Mouse (Mus musculus): Measurements from ENCODE around the gene Hsdl2.

Hsdl2 gene

DNA sequence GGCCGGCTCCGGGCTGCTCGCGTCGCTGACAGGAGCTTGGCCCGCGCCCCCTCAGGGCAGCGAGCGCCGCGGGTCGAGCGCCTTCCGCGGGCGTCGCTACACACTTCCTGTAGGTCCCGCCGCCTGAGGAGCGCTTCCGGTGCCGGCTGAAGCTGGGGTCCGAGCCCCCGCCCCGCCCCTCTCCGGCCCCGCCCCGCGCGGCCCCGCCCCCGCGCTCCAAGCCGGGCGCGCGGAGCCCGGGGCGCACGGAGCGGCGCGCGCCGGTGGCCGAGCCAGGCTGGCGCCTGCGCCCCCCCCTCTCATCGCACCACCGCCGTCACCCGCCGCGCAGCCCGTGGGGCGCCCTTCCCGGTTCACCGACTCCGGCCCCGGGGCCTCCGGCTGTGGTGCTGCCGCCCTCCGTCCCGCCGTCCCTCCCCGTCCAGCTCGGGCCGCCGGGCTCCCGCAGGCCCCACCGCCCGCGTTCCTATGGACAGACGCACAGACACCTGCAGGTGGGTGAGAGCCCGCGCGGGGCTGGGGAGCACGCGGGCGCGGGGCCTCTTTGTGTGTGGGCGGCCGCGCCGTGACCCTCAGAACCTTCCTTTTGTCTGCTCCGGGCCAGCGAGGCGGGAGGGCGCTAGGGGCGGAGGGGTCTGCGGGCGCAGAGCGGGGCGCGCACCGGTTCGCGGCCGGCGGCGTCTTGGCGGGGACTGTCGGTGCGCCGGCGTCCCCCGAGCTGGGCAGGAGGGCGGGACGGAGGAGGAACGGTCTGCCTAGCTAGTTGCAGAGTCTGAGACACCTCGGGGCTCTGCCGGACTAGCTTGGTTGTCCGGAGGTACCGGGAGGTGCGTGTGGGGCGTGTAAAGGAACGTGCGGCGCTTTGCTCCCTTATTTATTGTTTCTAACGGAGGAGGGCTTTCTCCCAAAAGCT, 44.9 kb downstream of the Hsdl2 start, which contains the start of gene E130308A19Rik:
Gene E130308A19Rik, plus strand, starts transcription at position 214 of the 913 bp plus-strand sequence.
- peak; percentile 49 to 64 for DNase-seq (ENCODE audit: low spot score in 2 of 2)

GRCm38 (mm10) chr4:59628255-59628654, 46.9 kb downstream of the Hsdl2 start:
- DNase-seq (ENCODE audit: low spot score in 2 of 2): no peak

- no peak for DNase-seq (ENCODE audit: low spot score in 2 of 2)
Observed at GRCm38 (mm10) chr4:59629076-59629874, 47.9 kb downstream of the Hsdl2 start.

GRCm38 (mm10) chr4:59630122-59630521, 48.8 kb downstream of the Hsdl2 start:
- no peak for DNase-seq (ENCODE audit: low spot score in 2 of 2)

- DNase-seq (ENCODE audit: low spot score in 2 of 2): no peak
Observed at GRCm38 (mm10) chr4:59634532-59634931, 53.2 kb downstream of the Hsdl2 start.

DNA sequence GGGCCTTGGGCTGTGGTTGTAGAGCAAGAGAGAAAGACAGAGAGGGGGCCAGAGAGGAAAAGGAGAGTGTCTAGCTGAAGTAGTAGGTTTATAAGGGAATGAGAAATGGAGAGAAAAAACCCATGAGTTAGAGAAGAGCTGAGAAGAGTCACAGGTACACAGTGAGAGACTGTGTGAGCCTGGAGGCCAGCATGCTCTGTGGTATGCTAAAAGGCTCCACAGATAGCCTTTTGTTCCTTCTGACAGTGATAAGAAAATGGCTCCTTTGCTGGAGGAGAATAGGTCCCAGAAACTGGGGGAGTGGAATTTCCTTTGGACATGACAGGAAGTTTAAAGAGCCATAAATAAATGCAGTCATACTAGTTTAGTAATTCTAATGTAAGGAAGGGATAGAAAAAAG, 57.8 kb downstream of the Hsdl2 start:
- no peak for DNase-seq (ENCODE audit: low spot score in 2 of 2)

DNA sequence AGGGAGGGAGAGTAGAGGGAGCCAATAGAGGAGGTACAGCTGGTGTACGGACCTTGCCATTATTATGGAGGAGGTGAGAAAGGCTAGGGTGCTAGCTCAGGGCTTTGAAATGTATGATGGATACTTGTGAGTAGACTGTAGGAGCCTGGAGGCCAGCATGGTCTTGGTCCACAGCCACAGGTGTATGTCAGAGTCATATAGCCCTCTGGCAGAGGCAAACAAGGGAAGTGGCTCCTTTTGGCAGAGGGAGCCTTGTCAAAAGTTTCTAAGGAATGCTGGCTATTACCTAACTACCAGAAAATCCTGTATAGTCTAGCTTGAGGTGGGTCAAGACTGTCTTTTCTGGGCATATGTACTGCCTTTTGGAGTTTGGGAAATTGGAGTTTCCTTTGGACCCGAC, 59.4 kb downstream of the Hsdl2 start:
- DNase-seq (ENCODE audit: low spot score in 2 of 2): no peak

GRCm38 (mm10) chr4:59642039-59642438, 60.7 kb downstream of the Hsdl2 start:
- no peak for DNase-seq (ENCODE audit: low spot score in 2 of 2)

DNA sequence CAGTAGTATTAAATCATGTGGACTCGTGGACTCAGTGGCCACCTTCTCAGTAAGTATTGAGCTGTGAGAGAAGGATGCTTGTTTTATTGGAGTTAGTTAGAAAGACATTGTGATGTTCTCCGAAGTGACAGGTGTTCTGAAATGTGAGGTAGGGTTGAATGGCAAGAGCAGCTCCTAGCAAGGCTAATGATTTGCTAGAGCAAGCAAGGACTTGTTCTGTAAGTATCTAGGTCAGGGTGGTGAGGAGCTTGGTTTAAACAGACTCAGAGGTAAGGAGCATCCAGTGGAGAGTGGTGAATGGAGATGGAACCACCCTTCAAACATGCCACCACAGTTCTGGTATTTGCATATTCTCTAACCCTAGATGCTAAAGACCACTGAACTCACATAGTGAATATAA, 61.3 kb downstream of the Hsdl2 start:
- no peak for DNase-seq (ENCODE audit: low spot score in 2 of 2)

GRCm38 (mm10) chr4:59644431-59644830, 63.1 kb downstream of the Hsdl2 start:
- no peak for DNase-seq (ENCODE audit: low spot score in 2 of 2)

DNA sequence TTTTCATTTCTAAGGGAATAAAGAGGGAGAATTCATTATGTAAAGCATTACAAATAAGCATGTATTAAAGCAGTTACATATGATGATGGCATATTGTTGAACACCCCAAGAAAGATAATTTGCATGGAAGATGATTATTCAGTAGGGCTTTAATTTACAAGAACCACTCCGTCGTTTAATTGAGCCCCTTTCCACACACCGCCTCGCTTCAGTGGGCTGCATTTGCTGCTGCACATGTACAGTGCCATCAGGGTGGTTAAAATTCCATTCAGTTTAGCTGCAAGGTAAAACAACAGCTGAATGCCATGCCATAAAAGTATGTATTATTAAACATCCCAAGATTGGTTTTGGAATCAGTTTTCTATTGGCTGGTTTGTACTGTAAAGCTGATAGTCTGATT, 63.6 kb downstream of the Hsdl2 start:
- DNase-seq (ENCODE audit: low spot score in 2 of 2): no peak

DNA sequence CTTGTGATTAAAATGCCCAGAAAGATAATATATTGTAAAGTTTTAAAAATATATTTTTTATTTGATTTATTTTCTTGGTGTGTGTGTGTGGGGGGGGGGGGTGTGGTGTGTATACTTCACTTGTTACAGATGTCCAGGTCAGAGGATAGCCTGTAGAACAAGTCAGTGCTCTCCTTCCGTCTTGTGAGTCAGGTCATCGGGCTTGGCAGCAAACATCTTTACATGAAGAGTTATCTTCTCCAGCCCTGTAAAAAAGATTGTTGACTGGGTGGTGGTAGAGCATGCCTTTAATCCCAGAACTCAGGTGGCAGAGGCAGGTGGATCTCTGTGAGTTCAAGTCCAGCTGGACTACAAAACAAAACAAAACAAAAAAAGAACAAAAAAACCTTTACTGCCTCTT, 64.2 kb downstream of the Hsdl2 start:
- DNase-seq (ENCODE audit: low spot score in 2 of 2): no peak

DNA sequence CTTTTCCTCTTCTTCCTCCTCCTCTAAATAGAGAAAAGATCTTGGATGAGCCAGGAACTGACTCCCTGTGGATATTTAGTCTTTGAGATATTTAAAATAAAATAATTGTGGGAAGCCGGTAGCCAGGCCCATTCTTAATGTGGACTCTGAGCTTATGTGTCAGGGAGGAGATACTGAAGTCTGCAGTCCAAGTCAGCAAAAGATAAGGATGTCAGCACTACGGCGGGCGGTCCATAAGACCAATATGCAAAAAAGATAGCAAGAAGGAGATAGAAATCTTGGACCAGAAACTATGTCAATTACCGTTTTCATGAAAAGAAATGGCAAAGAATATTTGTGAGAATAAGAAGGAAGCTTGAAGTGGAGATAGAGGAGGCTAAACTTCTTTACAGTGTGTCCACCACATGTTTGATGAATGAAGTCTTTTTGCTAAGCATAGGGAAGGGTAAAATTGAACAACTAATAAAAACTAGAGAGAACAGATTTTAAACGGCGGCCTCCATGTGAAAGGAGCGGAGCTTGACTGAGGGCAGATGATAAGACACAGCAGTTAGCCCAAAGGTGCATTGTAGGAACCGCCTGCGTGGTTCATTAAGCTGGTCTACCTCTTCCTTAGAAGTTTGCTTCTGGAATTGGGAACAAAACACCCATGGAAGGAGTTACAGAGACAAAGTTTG, 64.8 kb downstream of the Hsdl2 start:
- DNase-seq (ENCODE audit: low spot score in 2 of 2): no peak

DNA sequence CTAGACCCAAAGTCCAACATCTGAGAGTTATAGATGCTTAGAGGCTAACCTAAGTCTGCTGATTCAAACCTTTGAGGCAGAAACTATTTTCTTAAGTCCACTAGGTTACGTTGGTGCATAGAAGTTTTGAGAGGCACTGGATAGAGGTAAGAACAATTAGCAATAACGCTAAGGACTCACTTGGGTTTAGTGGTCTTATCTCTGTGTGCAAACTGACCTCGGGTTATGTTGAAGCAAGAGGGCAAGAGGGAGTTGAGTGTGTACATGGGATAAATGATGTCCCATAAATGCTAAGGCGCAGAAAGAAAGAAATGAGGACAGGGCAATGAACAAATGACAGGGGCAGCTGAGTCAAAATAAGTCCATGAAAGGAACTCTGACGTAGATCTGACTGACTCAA, 67.8 kb downstream of the Hsdl2 start:
- DNase-seq (ENCODE audit: low spot score in 2 of 2): no peak

DNA sequence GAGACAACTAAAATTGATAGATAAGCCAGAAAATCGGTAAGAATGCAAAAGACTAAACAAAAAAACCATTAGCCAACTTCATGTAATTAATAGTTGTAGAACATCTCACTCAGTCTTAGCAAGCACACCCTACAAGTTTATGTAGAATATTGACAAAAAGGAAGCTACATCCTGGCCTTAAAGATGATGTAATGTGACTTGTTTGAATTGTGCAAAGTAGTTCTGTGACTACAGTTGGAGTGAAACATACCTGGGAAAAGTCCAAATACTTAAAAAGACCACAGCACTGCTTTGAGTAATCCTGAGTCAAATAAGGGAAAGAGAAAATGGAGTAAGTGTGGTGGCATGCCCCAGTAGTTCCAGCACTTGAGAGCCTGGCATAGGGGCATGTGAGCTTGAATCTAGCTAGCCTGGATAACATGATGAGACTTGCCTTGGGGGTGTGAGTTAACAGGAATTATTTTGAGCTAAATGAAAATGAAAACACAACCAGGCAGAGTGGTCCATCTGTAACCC, 70.9 kb downstream of the Hsdl2 start:
- no peak for DNase-seq (ENCODE audit: low spot score in 2 of 2)

GRCm38 (mm10) chr4:59656061-59656642, 74.8 kb downstream of the Hsdl2 start:
- no peak for DNase-seq (ENCODE audit: low spot score in 2 of 2)

DNA sequence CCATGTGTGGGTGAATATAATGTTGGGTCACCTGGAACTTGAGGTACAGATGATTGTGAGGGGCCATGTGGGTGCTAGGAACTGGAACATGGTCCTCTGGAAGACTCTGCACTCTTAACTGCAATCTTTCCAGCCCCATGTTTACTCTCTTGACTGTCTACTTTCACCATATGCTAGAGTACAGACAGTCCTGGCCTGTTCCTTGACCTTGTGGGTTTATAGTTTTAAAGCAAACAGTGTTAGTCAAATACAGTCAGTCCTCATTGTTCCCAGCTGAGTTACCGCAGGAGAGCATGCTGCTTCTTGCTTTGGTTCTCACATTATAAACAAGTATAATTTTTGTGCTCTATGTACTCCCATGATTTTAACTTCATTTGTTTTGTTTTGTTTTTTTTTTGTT, 80.8 kb downstream of the Hsdl2 start:
- DNase-seq (ENCODE audit: low spot score in 2 of 2): no peak

- no peak for DNase-seq (ENCODE audit: low spot score in 2 of 2)
Observed at GRCm38 (mm10) chr4:59663451-59663850, 82.1 kb downstream of the Hsdl2 start.

GRCm38 (mm10) chr4:59666550-59667317, 85.4 kb downstream of the Hsdl2 start:
- DNase-seq (ENCODE audit: low spot score in 2 of 2): no peak

GRCm38 (mm10) chr4:59668050-59668449, 86.7 kb downstream of the Hsdl2 start:
- no peak for DNase-seq (ENCODE audit: low spot score in 2 of 2)

All from frontal cortex, postnatal 10 days (tissue).